Mouse (Mus musculus) cerebellum, adult 9-11 months (tissue): ENCODE data around the gene Snorc.

Experiments
- DNase-seq: peaks from one replicate; pipeline ENCODE4 v3.0.0; 2022

Snorc gene

GRCm38 (mm10) chr1:87510845-87511244, 40.8 kb downstream of the Snorc start:
- DNase-seq, result no peak

GRCm38 (mm10) chr1:87520467-87520866, 50.4 kb downstream of the Snorc start:
- no peak for DNase-seq

- DNase-seq, result no peak
Observed at GRCm38 (mm10) chr1:87521523-87521922, 51.5 kb downstream of the Snorc start.

- DNase-seq, result no peak
Observed at GRCm38 (mm10) chr1:87525041-87525440, 55.0 kb downstream of the Snorc start.
